Mouse (Mus musculus) liver, embryonic 13.5 days (tissue): ENCODE measurements around the gene Timm44. TPM values are rescaled to one million over a fixed set of nuclear protein-coding genes. Genes with fewer than 3 reads are reported as not detected.

ENCODE experiments used
- ATAC-seq: fragments of 200-750 bp; cut with Nextera tagmentation; 2 replicates; pipeline ENCODE4 v1.8.0; 2017; ENCODE audit warnings: low read depth, mild to moderate bottlenecking, moderate number of reproducible peaks, moderate library complexity
- DNase-seq: peaks from one replicate; pipeline ENCODE4 v3.0.0; 2022
- H3K27ac ChIP-seq: fragments of 300-500 bp; sonication (generic); 2 replicates; pipeline ENCODE4 v1.5.1; 2015; ENCODE audit warnings: moderate library complexity, mild to moderate bottlenecking, inconsistent platforms
- H3K27me3 ChIP-seq: fragments of 300-500 bp; sonication (generic); 2 replicates; pipeline ENCODE4 v1.6.1; 2015; ENCODE audit warnings: mild to moderate bottlenecking, inconsistent platforms
- H3K36me3 ChIP-seq: fragments of 300-500 bp; sonication (generic); 2 replicates; pipeline ENCODE4 v1.6.1; 2015; ENCODE audit warnings: mild to moderate bottlenecking, inconsistent platforms
- H3K4me1 ChIP-seq: fragments of 300-500 bp; sonication (generic); replicated peaks from 2 replicates; pipeline ENCODE4 v1.6.1; 2015; ENCODE audit warnings: inconsistent platforms
- H3K4me2 ChIP-seq: fragments of 300-500 bp; sonication (generic); 2 replicates; pipeline ENCODE4 v1.6.1; 2015; ENCODE audit warnings: inconsistent platforms, mild to moderate bottlenecking, moderate library complexity
- H3K4me3 ChIP-seq: fragments of 300-500 bp; sonication (generic); replicated peaks from 2 replicates; pipeline ENCODE4 v1.5.1; 2015; ENCODE audit warnings: mild to moderate bottlenecking, inconsistent platforms
- H3K9ac ChIP-seq: fragments of 300-500 bp; sonication (generic); 2 replicates; pipeline ENCODE4 v1.6.1; 2015; ENCODE audit warnings: mild to moderate bottlenecking, inconsistent platforms
- H3K9me3 ChIP-seq: fragments of 300-500 bp; sonication (generic); replicated peaks from 2 replicates; pipeline ENCODE4 v1.6.1; 2016; ENCODE audit warnings: inconsistent platforms
- WGBS: fragments of 180-500 bp; shearing (Covaris S2); methylation state at CpG from one replicate; pipeline ENCODE4 v1.1.7; 2015; ENCODE audit not compliant: insufficient replicate concordance; 5-methylcytosine and 5-hydroxymethylcytosine counted together
- polyA plus RNA-seq: library from polyadenylated mRNA; unstranded; fragments of >200 nt; fragmentation: Nextera tagmentation; extraction: Ambion mirVana; gene quantifications from 2 replicates; pipeline ENCODE4 v1.2.1, GENCODE M21; 2015

Timm44 gene
- polyA plus RNA-seq, 1 experiment from 2014 or later: 38.1 TPM

DNA sequence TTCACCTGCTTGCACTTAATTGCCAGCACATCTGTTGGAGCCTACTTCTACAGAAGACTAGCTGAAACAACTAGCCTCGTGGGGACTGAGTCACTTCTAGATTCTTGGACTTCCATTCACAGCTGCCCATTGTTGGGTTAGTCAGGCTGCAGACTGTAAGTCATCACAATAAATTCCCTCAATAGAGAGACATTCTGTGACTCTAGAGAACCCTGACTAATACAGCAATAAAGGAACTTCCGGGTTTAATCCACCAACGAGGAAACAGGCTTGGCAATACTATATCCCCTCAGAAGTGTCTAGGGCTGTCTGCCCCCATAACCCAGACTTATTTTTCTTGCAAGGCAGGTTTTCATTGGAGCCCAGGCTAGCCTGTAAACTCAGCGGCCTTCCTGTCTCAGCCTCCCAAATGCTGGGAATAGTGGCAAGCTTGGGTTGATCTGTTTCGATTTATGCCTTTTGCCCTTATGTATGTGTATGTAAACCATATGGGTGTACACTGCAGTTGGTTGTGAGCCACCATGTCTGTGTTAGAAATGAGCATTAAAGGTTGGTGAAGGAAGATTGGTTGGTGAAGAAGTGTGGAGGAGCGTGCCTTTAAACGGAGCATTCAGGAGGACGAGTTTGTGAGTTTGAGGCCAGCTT, 23.5 kb downstream of the Timm44 start:
- Histone ChIP-seq H3K9me3 (no peaks in the 10 kb centered on the region), H3K27me3 (no peaks in the 10 kb centered on the region), H3K27ac (peak overlapping the region; percentile 57), H3K9ac (peak overlapping the region; percentile 87), H3K4me2 (peak overlapping the region; percentile 85), H3K36me3 (peaks cover 46% of the 10 kb centered on the region), H3K4me3 (peak overlapping the region; percentile 88), H3K4me1 (peaks cover 47% of the 10 kb centered on the region)
- DNase-seq (no peak), ATAC-seq (no peak)
- WGBS: 35% methylated on average over 8 of the region's 8 CpGs

DNA sequence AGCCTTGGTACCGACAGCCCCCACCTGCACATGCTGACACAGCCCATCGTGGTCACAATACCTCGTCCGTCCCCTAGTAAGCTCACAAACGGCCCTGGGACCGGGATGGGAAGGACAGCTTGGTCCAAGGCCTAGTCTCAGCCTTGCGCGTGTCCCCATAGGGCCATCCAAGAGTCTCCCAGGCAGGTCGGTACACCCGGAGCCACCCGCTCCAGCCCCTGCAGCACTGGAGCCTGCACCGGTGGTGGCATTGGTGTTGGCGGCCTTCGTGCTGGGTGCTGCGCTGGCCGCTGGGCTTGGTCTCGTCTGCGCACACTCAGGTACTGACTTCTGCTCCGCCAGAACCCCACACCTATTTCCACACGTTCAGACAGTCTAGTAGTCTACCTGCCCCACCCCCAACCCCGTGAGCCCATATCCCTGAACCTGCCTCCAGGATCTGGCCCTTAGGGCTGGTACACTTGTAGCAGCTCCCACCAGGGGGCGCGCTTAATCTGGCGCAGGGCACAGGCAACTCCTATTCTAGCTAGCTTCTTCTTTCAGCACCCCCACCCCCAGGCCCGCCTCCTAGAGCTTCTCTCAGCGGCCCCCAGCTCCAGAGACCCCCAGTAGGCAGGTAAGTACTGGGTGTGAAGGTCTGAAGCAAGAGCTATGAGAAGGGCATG, 25.3 kb downstream of the Timm44 start:
- no peak overlapping the region for H3K4me3 ChIP-seq
- ATAC-seq (no peak; the same call in 1 of the 2 replicates), DNase-seq (peak; percentile 73)
- no peak overlapping the region for H3K27ac ChIP-seq
- no peaks in the 10 kb centered on the region for H3K27me3 ChIP-seq
- no peak overlapping the region for H3K4me2 ChIP-seq
- 36% methylated on average over 26 of the region's 26 CpGs for WGBS
- H3K4me1 ChIP-seq: peaks cover 55% of the 10 kb centered on the region
- H3K9me3 ChIP-seq: no peaks in the 10 kb centered on the region
- peaks cover 53% of the 10 kb centered on the region for H3K36me3 ChIP-seq
- no peak overlapping the region for H3K9ac ChIP-seq

DNA sequence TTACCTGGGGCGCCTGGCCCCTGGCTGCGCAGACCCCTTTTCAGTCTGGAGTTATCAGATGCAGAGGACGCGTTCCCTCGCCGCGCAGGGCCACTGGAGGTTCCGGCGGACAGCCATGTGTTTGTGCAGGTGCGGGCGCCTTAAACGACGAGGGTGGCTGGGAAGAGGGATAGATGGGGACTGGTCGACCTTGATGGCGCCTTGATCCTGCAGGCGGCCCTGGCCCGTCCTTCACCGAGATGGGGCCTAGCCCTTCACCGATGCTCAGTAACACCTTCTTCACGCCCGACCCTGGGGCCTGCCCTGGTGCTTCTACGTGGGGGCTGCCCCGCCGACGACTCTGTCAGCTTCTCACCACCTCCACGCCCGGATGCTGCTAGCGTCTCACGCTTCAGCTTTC, 26.5 kb downstream of the Timm44 start:
- H3K9me3 ChIP-seq: no peaks in the 10 kb centered on the region
- peaks cover 54% of the 10 kb centered on the region for H3K4me1 ChIP-seq
- no peak overlapping the region for H3K9ac ChIP-seq
- no peak for ATAC-seq
- H3K4me3 ChIP-seq: no peak overlapping the region
- no peak overlapping the region for H3K4me2 ChIP-seq
- no peak for DNase-seq
- 48% methylated on average over 29 of the region's 29 CpGs for WGBS
- peaks cover 53% of the 10 kb centered on the region for H3K36me3 ChIP-seq
- H3K27me3 ChIP-seq: no peaks in the 10 kb centered on the region
- no peak overlapping the region for H3K27ac ChIP-seq

DNA sequence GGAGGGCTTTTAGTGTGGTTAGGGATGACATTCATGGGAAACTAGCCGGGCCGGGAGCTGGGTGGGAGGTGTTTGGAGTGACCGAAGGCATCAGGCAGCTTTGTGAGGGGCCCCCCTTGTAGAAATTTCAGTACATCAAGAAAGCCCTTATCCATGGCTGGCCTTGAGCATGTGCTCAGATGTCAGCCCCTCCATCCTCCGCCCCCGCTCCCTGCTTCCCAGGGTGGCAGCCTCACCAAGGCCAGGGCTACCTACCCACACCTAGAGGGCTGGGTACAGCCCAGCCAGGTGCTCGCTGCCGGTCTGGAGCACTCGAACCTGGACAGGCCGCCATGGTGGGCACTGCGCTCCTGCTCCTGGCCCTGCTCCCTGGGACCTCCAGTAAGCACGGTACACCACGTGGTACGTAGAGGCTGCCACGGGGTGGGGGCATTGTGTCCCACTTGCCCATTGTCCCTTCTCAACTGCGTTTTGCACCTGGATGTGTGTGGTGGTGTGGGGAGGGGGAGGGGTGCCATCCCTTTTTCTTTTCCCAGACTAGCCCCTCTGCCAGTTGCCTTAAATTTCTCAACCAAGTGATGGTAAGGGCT, 27.7 kb downstream of the Timm44 start, which contains the start of gene Tgfbr3l:
TSS of gene Tgfbr3l (plus strand) at position 264 of the 590 bp plus-strand sequence.
- Histone ChIP-seq H3K36me3 (peaks cover 64% of the 10 kb centered on the region), H3K4me2 (no peak within 1 kb of the TSS), H3K27ac (no peak within 1 kb of the TSS), H3K9me3 (no peaks in the 10 kb centered on the region), H3K27me3 (no peaks in the 10 kb centered on the region), H3K4me3 (no peak within 1 kb of the TSS), H3K4me1 (peaks cover 46% of the 10 kb centered on the region), H3K9ac (no peak within 1 kb of the TSS)
- ATAC-seq (no peak), DNase-seq (no peak)
- WGBS: 85% methylated on average over 15 of the region's 15 CpGs

DNA sequence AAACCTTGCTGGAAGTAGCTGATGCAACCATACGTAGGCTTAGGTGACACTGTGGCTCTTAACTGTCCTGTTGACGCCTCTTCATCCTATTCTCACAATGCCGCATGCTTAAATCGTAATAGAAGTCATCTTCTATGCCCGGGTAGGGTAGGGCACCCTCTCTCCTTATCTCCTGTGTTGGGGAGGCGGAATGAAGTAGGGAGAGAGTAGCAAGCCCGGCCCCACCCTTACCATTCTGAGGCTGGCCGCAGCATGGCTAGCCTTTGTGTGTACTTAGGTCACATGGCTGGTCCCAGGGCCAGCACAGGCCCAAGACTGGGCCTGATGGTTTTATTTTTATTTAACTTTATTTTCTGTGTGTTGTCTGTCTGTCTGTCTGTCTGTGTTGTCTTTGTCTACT, 28.5 kb downstream of the Timm44 start:
- peaks cover 72% of the 10 kb centered on the region for H3K36me3 ChIP-seq
- H3K9me3 ChIP-seq: no peaks in the 10 kb centered on the region
- DNase-seq (no peak), ATAC-seq (peak; percentile 32; the same call in 1 of the 2 replicates)
- no peak overlapping the region for H3K9ac ChIP-seq
- peaks cover 41% of the 10 kb centered on the region for H3K4me1 ChIP-seq
- H3K4me3 ChIP-seq: no peak overlapping the region
- no peaks in the 10 kb centered on the region for H3K27me3 ChIP-seq
- H3K4me2 ChIP-seq: no peak overlapping the region
- 78% methylated on average over 8 of the region's 8 CpGs for WGBS
- no peak overlapping the region for H3K27ac ChIP-seq

DNA sequence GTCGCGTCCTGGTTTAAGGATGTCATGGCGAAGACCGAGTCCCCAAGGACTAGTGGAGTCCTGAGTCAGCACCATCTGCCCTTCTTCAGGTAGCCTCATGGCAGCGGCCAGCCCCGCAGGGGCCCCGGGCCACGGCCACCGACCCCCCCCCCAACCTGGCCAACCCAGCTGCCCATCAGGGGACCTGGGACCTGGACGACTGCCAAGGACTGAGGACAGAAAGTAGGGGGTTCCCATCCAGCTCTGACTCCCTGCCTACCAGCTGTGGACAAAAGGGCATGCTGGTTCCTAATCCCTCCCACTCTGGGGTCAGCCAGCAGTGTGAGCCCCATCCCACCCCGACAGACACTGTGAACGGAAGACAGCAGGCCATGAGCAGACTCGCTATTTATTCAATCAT, 30.0 kb downstream of the Timm44 start:
- no peak overlapping the region for H3K4me2 ChIP-seq
- 87% methylated on average over 13 of the region's 13 CpGs for WGBS
- no peaks in the 10 kb centered on the region for H3K9me3 ChIP-seq
- no peak overlapping the region for H3K9ac ChIP-seq
- DNase-seq: no peak
- H3K36me3 ChIP-seq: peaks cover 84% of the 10 kb centered on the region
- H3K4me3 ChIP-seq: no peak overlapping the region
- H3K27me3 ChIP-seq: no peaks in the 10 kb centered on the region
- H3K27ac ChIP-seq: no peak overlapping the region
- ATAC-seq: no peak
- H3K4me1 ChIP-seq: peaks cover 45% of the 10 kb centered on the region

- peaks cover 45% of the 10 kb centered on the region for H3K4me1 ChIP-seq
- no peak for ATAC-seq
- H3K27me3 ChIP-seq: no peaks in the 10 kb centered on the region
- no peak overlapping the region for H3K4me3 ChIP-seq
- H3K27ac ChIP-seq: no peak overlapping the region
- DNase-seq: no peak
- H3K4me2 ChIP-seq: no peak overlapping the region
- no peak overlapping the region for H3K9ac ChIP-seq
- WGBS: 88% methylated on average over 5 of the region's 5 CpGs
- no peaks in the 10 kb centered on the region for H3K9me3 ChIP-seq
- H3K36me3 ChIP-seq: peaks cover 87% of the 10 kb centered on the region
Measured at GRCm38 (mm10) chr8:4245061-4245460, 30.7 kb downstream of the Timm44 start.

DNA sequence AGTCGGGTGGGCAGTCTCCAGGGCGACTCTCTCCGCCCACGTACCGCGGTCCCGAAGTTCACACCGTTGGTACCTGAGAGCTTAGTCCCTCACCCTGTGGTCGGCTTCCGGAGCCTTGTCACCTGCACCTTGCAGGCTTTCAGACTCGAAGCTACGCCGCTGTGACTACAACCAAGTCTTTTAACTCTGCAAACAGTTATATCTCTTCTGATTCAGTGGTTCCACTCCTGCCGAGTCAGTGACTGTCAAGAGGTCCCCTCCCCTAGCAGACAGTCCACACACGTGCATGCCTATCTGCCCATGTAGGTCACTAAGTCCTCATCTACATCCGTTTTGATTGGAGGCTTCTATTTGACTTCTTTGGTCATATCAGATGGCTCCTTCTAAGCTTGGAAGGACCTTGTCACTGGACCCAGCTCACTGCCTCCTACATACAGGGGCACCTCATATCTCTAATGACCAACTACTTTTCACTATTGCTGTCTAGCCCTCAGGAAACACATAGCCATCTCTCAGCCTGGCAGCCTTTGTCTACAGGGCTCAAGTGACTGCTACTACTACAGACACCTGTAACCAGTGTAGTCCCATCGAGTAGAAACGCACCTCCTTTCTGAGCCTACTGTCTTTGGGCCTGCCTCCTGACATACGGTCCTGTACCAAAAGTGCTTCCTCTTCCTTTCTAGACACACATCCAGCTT, 36.4 kb downstream of the Timm44 start:
- H3K27ac ChIP-seq: peak overlapping the region; percentile 97
- H3K9ac ChIP-seq: peak overlapping the region; percentile 86
- 8% methylated on average over 19 of the region's 19 CpGs for WGBS
- H3K9me3 ChIP-seq: no peaks in the 10 kb centered on the region
- ATAC-seq (peak; percentile 45), DNase-seq (no peak)
- H3K4me3 ChIP-seq: peak overlapping the region; percentile 81
- peaks cover 5% of the 10 kb centered on the region; the same call in 1 of the 2 replicates for H3K27me3 ChIP-seq
- H3K36me3 ChIP-seq: peaks cover 37% of the 10 kb centered on the region
- H3K4me2 ChIP-seq: peak overlapping the region; percentile 91
- peaks cover 47% of the 10 kb centered on the region for H3K4me1 ChIP-seq

DNA sequence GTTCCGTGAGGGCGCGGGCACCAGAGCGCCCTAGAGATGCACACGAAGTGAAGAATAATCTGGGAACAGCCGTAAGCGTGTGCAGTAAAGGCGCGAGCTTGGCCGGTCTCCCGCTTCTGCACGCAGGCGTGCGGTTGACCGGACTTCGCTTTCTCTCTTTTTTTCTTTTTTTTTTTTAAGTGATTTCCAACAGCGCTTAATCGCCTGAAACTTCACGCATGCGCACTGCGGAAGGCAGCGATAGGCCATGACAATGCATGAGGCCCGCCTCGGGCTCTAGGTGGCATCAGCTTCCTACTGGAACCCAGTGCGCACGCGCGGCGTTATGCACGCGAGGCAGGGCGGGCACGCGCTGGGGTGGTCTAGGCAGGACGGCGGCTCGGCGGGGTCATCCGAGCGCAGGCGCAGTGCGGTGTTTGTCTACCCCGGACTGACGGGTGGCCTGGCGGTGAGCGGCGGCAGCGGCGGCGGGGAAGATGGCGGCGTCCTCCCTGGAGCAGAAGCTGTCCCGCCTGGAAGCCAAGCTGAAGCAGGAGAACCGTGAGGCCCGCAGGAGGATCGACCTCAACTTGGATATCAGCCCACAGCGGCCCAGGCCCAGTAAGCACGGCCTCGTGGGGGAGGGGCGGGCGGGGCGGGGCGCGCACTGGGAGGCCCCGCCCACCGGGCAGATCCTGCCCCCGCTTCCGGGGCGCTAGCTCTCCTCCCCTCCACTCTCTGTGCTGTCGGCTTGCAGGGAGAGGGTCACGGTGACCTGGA, 37.1 kb downstream of the Timm44 start, which contains the start of the genes Map2k7 and Gm49320:
TSS of gene Map2k7 (plus strand) at position 307 of the 759 bp plus-strand sequence.
TSS of gene Gm49320 (plus strand) at position 432 of the 759 bp plus-strand sequence.
- peaks cover 47% of the 10 kb centered on the region for H3K4me1 ChIP-seq
- H3K4me2 ChIP-seq: peak within 1 kb of the TSS; percentile 91
- H3K27ac ChIP-seq: peak within 1 kb of the TSS; percentile 97
- DNase-seq (peak; percentile 98), ATAC-seq (peak; percentile 93)
- peaks cover 30% of the 10 kb centered on the region for H3K36me3 ChIP-seq
- under 1% methylated on average over 68 of the region's 71 CpGs for WGBS
- peak within 1 kb of the TSS; percentile 81 for H3K4me3 ChIP-seq
- H3K9me3 ChIP-seq: no peaks in the 10 kb centered on the region
- peaks cover 5% of the 10 kb centered on the region; the same call in 1 of the 2 replicates for H3K27me3 ChIP-seq
- H3K9ac ChIP-seq: peak within 1 kb of the TSS; percentile 86

DNA sequence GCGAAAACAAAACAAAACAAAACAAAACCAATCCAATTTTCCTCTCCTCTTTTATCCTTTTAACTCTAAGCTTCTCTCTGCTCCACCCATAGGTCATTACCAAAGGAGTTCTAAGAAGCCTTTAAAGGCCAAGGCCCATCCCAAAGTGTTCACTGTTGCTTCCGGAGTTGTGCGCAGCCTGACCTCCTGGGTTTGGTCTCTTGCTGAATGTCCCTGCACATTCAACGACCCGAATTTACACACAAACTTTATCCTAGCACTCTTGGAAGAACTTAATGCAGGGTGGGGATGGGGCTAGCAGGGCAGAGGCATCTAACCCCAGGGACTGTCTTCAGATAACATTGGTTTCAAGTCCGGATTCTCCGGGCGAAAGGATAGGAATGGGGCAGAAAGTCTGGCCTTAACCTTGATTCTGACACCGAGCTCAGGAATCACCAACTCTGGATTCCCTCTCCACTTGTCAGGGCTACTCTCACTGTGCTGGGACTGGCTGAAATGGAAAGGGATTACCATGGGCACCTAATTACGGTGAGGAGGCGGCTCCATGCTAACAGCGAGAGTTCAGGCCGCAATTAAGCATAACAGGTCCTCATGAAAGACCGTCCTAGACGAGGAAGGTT, 37.8 kb downstream of the Timm44 start:
- Histone ChIP-seq H3K4me2 (peak overlapping the region; percentile 91), H3K27ac (peak overlapping the region; percentile 97), H3K9ac (peak overlapping the region; percentile 86), H3K4me1 (peaks cover 47% of the 10 kb centered on the region), H3K27me3 (peaks cover 5% of the 10 kb centered on the region; the same call in 1 of the 2 replicates), H3K4me3 (peak overlapping the region; percentile 81), H3K36me3 (peaks cover 23% of the 10 kb centered on the region), H3K9me3 (no peaks in the 10 kb centered on the region)
- DNase-seq: no peak
- WGBS: 18% methylated on average over 15 of the region's 15 CpGs
- ATAC-seq: no peak; the same call in 1 of the 2 replicates
